Mouse (Mus musculus) heart, embryonic 14.5 days (tissue): ENCODE results near the gene 4930467E23Rik. TPM values are rescaled to one million over a fixed set of nuclear protein-coding genes. Genes with fewer than 3 reads are reported as not detected.
"Not testable (repeated sequence)": the region's sequence is repeated elsewhere in the genome, so short reads cannot be mapped to it uniquely, and the experiment has no call there.

Experiments used
- ATAC-seq: fragments of 200-750 bp; cut with Nextera tagmentation; 2 replicates; pipeline ENCODE4 v1.8.0; 2017; ENCODE audit warnings: low read depth, moderate TSS enrichment; ENCODE audit not compliant: insufficient number of reproducible peaks, insufficient read depth, low FRiP score
- H3K27ac ChIP-seq, 2 experiments: fragments of 200-500 bp in 1 of 2; fragments of 300-500 bp in 1 of 2; sonication (generic) in 1 of 2; replicated peaks in 1 of 2; 2 replicates each; pipeline ENCODE4 v1.5.1; 2012 to 2014; ENCODE audit warnings: low read depth in 2 of 2, low read length in 2 of 2, control low read depth in 1 of 2, mild to moderate bottlenecking in 1 of 2, mixed read lengths in 1 of 2; ENCODE audit not compliant: control insufficient read depth in 1 of 2, insufficient read depth in 1 of 2
- H3K27me3 ChIP-seq: fragments of 300-500 bp; sonication (generic); 2 replicates; pipeline ENCODE4 v1.6.1; 2014; ENCODE audit warnings: mild to moderate bottlenecking, low read length, control low read depth; ENCODE audit not compliant: control insufficient read depth, insufficient read depth
- H3K36me3 ChIP-seq: fragments of 300-500 bp; sonication (generic); 2 replicates; pipeline ENCODE4 v1.6.1; 2014; ENCODE audit warnings: mild to moderate bottlenecking, control low read depth, low read length, mixed read lengths; ENCODE audit not compliant: control insufficient read depth, insufficient read depth
- H3K4me1 ChIP-seq, 2 experiments: fragments of 200-500 bp in 1 of 2; fragments of 300-500 bp in 1 of 2; sonication (generic) in 1 of 2; 2 replicates each; pipeline ENCODE4 v1.6.1; 2012 to 2014; ENCODE audit warnings: low read length in 2 of 2, control low read depth in 1 of 2, mixed read lengths in 1 of 2; ENCODE audit not compliant: control insufficient read depth in 2 of 2, insufficient read depth in 2 of 2
- H3K4me2 ChIP-seq: fragments of 300-500 bp; sonication (generic); 2 replicates; pipeline ENCODE4 v1.6.1; 2014; ENCODE audit warnings: mild to moderate bottlenecking, low read length
- H3K4me3 ChIP-seq, 2 experiments: fragments of 200-500 bp in 1 of 2; fragments of 300-500 bp in 1 of 2; sonication (generic) in 1 of 2; 2 replicates each; pipeline ENCODE4 v1.5.1; 2012 to 2014; ENCODE audit warnings: low read length in 2 of 2, mild to moderate bottlenecking in 2 of 2, control low read depth in 1 of 2, low read depth in 1 of 2, moderate library complexity in 1 of 2; ENCODE audit not compliant: control insufficient read depth in 1 of 2, insufficient read depth in 1 of 2
- H3K9ac ChIP-seq: fragments of 300-500 bp; sonication (generic); 2 replicates; pipeline ENCODE4 v1.6.1; 2014; ENCODE audit warnings: mild to moderate bottlenecking, low read length
- H3K9me3 ChIP-seq: fragments of 300-500 bp; sonication (generic); 2 replicates; pipeline ENCODE4 v1.6.1; 2016; ENCODE audit warnings: low read length, control low read depth; ENCODE audit not compliant: control insufficient read depth
- WGBS: fragments of 180-500 bp; shearing (Covaris S2); extraction: QIAGEN DNeasy Blood & Tissue Kit; methylation state at CpG from one replicate; pipeline ENCODE4 v1.1.7; 2014; 5-methylcytosine and 5-hydroxymethylcytosine counted together
- polyA plus RNA-seq: library from polyadenylated mRNA; unstranded; fragments of >200 nt; fragmentation: Nextera tagmentation; extraction: Ambion mirVana; gene quantifications from 2 replicates; pipeline ENCODE4 v1.2.1, GENCODE M21; 2014

4930467E23Rik gene
- polyA plus RNA-seq, 1 experiment from 2014 or later, result not detected

DNA sequence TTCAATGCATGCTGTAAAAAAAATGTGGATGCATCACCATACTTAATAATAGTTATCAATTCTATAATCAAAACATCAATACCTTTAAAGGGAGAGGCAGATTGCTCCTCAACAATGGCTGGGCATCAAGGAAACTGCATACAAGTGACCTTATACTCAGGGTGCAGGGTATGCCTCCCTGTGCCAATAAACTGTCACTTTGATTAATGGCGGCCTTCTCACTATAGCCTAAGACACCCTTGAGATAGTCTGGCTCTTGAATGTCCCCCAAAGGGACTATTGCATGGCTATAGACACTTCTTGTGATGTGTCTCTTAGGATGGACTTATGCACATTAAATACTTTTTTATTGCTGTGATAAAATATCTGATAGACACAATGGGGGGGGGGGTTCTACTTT lies 48.8 kb downstream of the 4930467E23Rik start:
- not testable (repeated sequence) for ATAC-seq, H3K9ac ChIP-seq, H3K27ac ChIP-seq, H3K4me3 ChIP-seq, H3K9me3 ChIP-seq, H3K4me1 ChIP-seq, H3K27me3 ChIP-seq, H3K4me2 ChIP-seq, H3K36me3 ChIP-seq
- 47% methylated on average over 1 of the region's 1 CpGs for WGBS

DNA sequence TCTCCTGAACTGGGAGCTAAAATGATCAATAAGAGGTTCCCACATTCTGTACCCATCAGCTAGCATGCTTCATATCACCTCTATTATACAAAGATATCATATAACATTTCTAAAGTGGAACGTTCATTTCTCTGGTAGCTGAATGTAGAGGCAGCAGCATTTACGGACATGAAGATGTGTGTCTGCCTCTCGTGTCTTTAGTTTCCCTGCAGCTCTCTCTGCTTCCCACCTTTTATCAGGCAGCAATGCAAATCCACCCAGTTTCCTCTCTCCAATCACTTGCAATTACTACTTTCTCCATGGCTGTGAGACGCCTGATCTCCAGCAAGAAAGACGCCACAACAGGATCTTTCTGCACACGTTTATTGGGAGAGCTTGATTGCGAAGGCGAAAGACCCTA lies 49.5 kb downstream of the 4930467E23Rik start:
- not testable (repeated sequence) for H3K4me3 ChIP-seq, H3K4me2 ChIP-seq, H3K27me3 ChIP-seq, ATAC-seq, H3K9ac ChIP-seq, H3K9me3 ChIP-seq, H3K36me3 ChIP-seq, H3K27ac ChIP-seq, H3K4me1 ChIP-seq
- 84% methylated on average over 8 of the region's 8 CpGs for WGBS

DNA sequence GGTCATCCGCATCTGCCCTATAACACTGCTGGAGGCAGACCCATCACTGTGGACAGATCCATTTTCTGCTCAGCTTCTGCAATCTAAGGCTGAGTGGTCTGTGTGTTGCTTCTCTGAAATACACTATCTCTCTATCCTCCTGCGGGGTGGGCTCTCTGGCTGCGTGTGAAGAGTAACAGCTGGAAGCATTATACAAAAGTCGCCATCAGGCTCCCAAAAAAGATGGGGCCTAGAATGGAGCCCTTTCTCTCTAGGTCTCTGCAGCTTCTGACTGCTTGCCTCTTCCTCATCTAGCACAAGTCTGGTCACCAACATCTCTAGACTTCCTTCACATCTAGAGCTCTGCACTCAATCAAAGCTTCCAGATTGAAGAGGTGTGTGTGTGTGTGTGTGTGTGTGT lies 50.8 kb downstream of the 4930467E23Rik start:
- not testable (repeated sequence) for ATAC-seq, H3K27me3 ChIP-seq, H3K27ac ChIP-seq, H3K9me3 ChIP-seq, H3K4me3 ChIP-seq, H3K4me2 ChIP-seq, H3K9ac ChIP-seq, H3K36me3 ChIP-seq, H3K4me1 ChIP-seq
- 80% methylated on average over 4 of the region's 4 CpGs for WGBS

DNA sequence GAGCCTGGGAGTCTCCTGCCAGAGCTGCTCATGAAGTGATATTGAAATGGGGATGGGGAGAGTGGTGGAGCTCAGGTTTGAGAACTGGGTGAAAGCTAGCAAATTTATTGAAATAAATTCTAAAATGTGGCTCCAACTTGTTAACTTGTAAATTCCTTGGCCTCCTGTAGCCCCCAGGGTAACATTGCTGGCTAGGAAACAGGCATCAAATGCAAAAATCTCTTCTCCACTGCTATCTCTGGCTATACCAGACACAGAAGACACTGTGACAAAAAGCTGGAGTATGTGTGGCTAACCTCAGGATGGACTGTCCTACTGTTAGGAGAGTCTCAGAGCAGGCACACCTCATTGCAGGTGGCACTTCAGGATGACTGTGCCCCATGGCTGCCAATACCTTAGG lies 51.3 kb downstream of the 4930467E23Rik start:
- not testable (repeated sequence) for H3K4me2 ChIP-seq, ATAC-seq, H3K27ac ChIP-seq, H3K4me1 ChIP-seq, H3K27me3 ChIP-seq, H3K9me3 ChIP-seq, H3K36me3 ChIP-seq, H3K4me3 ChIP-seq, H3K9ac ChIP-seq

DNA sequence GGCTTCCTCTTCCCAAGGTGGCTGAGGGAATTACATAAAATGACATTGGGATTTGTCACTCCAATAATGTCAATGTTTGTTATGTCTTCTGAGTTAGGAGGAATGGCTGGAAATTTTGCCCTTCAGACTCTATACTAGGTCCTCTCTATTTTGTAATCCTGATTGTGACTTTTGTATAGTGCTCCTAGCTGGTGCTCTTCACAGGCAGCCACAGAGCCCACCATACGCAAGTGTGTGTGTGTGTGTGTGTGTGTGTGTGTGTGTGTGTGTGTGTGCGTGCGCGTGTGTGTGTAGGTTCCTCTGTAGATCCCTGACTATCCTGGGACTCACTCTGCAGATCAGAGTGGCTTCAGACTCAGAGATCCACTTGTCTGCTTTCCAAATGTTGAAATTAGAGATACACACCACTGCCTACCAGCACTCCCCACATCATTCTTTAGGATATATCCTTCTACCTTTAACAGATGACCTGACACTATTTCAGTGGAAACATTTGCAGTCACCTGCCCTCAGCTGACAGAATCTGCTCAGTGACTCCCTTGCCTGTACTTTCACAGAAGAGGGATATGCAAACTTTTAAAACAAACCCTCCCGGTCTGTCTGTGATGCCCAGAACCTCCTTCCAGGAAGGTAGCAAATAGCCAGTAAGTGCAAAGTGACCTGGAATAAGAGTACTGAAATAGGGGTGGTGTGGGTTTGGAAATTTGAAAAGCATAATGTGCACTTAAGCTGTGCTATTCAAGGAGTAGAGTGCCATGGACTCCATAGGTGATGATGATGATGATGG lies 52.1 kb downstream of the 4930467E23Rik start:
- ATAC-seq, H3K27ac ChIP-seq: not testable (repeated sequence)
- 86% methylated on average over 5 of the region's 5 CpGs for WGBS

DNA sequence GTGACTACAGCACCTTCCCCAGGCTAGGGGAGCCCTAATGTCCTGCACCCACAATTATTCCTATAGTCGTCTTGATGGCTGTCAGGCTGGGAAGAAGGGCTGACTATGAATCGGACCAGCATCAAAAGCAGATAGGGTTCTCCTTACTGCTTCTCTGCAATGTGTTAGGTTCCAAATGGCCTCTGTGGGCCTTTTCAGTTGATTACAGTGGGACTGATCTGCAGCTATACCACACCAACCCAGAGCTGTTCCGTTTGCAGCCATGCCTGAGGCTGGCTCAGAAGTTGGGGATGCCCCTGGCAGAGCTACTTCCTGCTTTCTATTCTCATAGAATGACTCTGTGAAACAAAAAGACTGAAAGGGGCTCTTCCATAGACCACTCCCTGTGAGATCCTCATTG lies 53.4 kb downstream of the 4930467E23Rik start:
- H3K4me1 ChIP-seq, H3K9me3 ChIP-seq, H3K4me3 ChIP-seq, H3K27ac ChIP-seq, H3K4me2 ChIP-seq, ATAC-seq, H3K9ac ChIP-seq, H3K36me3 ChIP-seq, H3K27me3 ChIP-seq: not testable (repeated sequence)
- 68% methylated on average over 3 of the region's 3 CpGs for WGBS

More for the DNA sequence above, 52.1 kb downstream of the 4930467E23Rik start:
- not testable (repeated sequence) for H3K36me3 ChIP-seq, H3K4me3 ChIP-seq, H3K9me3 ChIP-seq, H3K27me3 ChIP-seq, H3K9ac ChIP-seq, H3K4me1 ChIP-seq, H3K4me2 ChIP-seq

DNA sequence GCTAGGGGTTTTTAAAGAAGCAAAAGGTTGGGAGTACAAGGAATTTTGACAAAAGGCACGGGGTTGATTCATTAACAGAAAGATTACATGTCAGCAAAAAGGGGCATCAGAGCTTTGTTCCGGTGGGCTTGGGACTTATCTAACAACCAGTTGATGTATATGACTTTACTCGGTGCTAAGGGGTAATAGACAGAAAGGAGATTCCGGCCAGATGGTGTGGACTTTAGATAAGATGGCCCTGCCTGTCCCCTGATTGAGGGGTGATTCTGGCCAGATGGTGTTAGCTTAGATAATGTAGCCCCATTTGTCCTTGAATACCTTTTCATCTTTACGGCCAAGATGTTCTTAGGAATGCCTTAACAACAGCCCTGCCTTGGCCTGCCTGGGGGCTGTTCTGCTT lies 54.5 kb downstream of the 4930467E23Rik start:
- not testable (repeated sequence) for H3K4me3 ChIP-seq, H3K9me3 ChIP-seq, ATAC-seq, H3K9ac ChIP-seq, H3K4me2 ChIP-seq, H3K27me3 ChIP-seq, H3K36me3 ChIP-seq, H3K27ac ChIP-seq, H3K4me1 ChIP-seq
- WGBS, result no CpG with 5 or more reads among the region's 5 CpGs
